Mouse (Mus musculus) kidney, adult 9 months (tissue): ENCODE data around the gene Snx9.

Experiments
- DNase-seq: peaks from one replicate; pipeline ENCODE4 v3.0.0; 2022

Snx9 gene

GRCm38 (mm10) chr17:5973536-5973935 is 132.4 kb downstream of the Snx9 start:
- no peak for DNase-seq

- no peak for DNase-seq
Observed at GRCm38 (mm10) chr17:5975099-5975977, 134.2 kb downstream of the Snx9 start.

GRCm38 (mm10) chr17:5976221-5977055 is 135.3 kb downstream of the Snx9 start:
- DNase-seq: no peak

GRCm38 (mm10) chr17:5977056-5977920 is 136.2 kb downstream of the Snx9 start:
- no peak for DNase-seq

GRCm38 (mm10) chr17:5977921-5978504 is 136.9 kb downstream of the Snx9 start:
- DNase-seq: no peak

GRCm38 (mm10) chr17:5978505-5979077 is 137.5 kb downstream of the Snx9 start:
- DNase-seq: no peak

- no peak for DNase-seq
Observed at GRCm38 (mm10) chr17:5980860-5981259, 139.7 kb downstream of the Snx9 start.
